Mouse (Mus musculus): Measurements from ENCODE around the gene Gm9112. TPM values are rescaled to one million over a fixed set of nuclear protein-coding genes. Genes with fewer than 3 reads are reported as not detected.

Gm9112 gene
- total and polyA plus RNA-seq, 2 experiments from 2014 or later: not detected

GRCm38 (mm10) chrX:102660712-102661111 lies 46.7 kb downstream of the Gm9112 start:
- DNase-seq (ENCODE audit: low spot score) (peak; percentile 4), ATAC-seq (no peak)
- H3K4me2 ChIP-seq (ENCODE audit: low read depth, low read length): no peak overlapping the region
- H3K4me3 ChIP-seq (ENCODE audit: low read length): no peak overlapping the region
- H3K9ac ChIP-seq (replicated peaks; ENCODE audit: low read length): no peak overlapping the region
- no peaks in the 10 kb centered on the region for H3K9me3 ChIP-seq (ENCODE audit: low read length)
- peak; percentile 35 for TF ChIP-seq CTCF (IDR thresholded peaks at IDR 0.05; ENCODE audit: low read depth)
- H3K36me3 ChIP-seq (ENCODE audit: insufficient read depth, low read length): no peaks in the 10 kb centered on the region
- no peaks in the 10 kb centered on the region for H3K27me3 ChIP-seq (ENCODE audit: insufficient read depth, low read length)
- 25% methylated on average over 3 of the region's 3 CpGs for WGBS
- no peaks in the 10 kb centered on the region for H3K4me1 ChIP-seq (ENCODE audit: insufficient read depth, low read length)
- no peak overlapping the region for H3K27ac ChIP-seq

Other genes with a start within 250 kb of the Gm9112 start
- 14.7 and 17.9 TPM in 2 replicates for gene Hdac8, start 202.3 kb downstream of the Gm9112 start, total RNA-seq (2014; rRNA removed)
- gene Hdac8, start 202.3 kb downstream of the Gm9112 start, polyA plus RNA-seq (2015; fragmentation: Nextera tagmentation; extraction: Ambion mirVana): 13.0 and 14.8 TPM in 2 replicates
- gene Phka1, start 63.4 kb downstream of the Gm9112 start, total RNA-seq (2014; rRNA removed): 13.8 and 14.2 TPM in 2 replicates
- 6.6 and 7.5 TPM in 2 replicates for gene Phka1, start 63.4 kb downstream of the Gm9112 start, polyA plus RNA-seq (2015; fragmentation: Nextera tagmentation; extraction: Ambion mirVana)
- not detected in 2 replicates for gene Gm3880, start 20.7 kb downstream of the Gm9112 start, total RNA-seq (2014; rRNA removed)
- not detected in 2 replicates for gene Gm3880, start 20.7 kb downstream of the Gm9112 start, polyA plus RNA-seq (2015; fragmentation: Nextera tagmentation; extraction: Ambion mirVana)
- not detected in 2 replicates for gene Dmrtc1b, start 230 bp upstream of the Gm9112 start, total RNA-seq (2014; rRNA removed)
- gene Dmrtc1b, start 230 bp upstream of the Gm9112 start, polyA plus RNA-seq (2015; fragmentation: Nextera tagmentation; extraction: Ambion mirVana): not detected in 2 replicates
- gene Dmrtc1c1, start 95.3 kb upstream of the Gm9112 start, total RNA-seq (2014; rRNA removed): not detected in 2 replicates
- not detected in 2 replicates for gene Dmrtc1c1, start 95.3 kb upstream of the Gm9112 start, polyA plus RNA-seq (2015; fragmentation: Nextera tagmentation; extraction: Ambion mirVana)
- not detected in 2 replicates for gene Dmrtc1c2, start 147.0 kb upstream of the Gm9112 start, total RNA-seq (2014; rRNA removed)
- gene Dmrtc1c2, start 147.0 kb upstream of the Gm9112 start, polyA plus RNA-seq (2015; fragmentation: Nextera tagmentation; extraction: Ambion mirVana): not detected in 2 replicates
- not detected in 2 replicates for gene 1700031F05Rik, start 160.3 kb upstream of the Gm9112 start, total RNA-seq (2014; rRNA removed)
- gene 1700031F05Rik, start 160.3 kb upstream of the Gm9112 start, polyA plus RNA-seq (2015; fragmentation: Nextera tagmentation; extraction: Ambion mirVana): not detected in 2 replicates
- 0.16 and 0.36 TPM in 2 replicates for gene Dmrtc1a, start 201.1 kb upstream of the Gm9112 start, total RNA-seq (2014; rRNA removed)
- 3.7 and 4.0 TPM in 2 replicates for gene Dmrtc1a, start 201.1 kb upstream of the Gm9112 start, polyA plus RNA-seq (2015; fragmentation: Nextera tagmentation; extraction: Ambion mirVana)
- gene 1700011M02Rik, start 201.3 kb upstream of the Gm9112 start, total RNA-seq (2014; rRNA removed): not detected in 2 replicates
- not detected in 2 replicates for gene 1700011M02Rik, start 201.3 kb upstream of the Gm9112 start, polyA plus RNA-seq (2015; fragmentation: Nextera tagmentation; extraction: Ambion mirVana)
- not detected in 2 replicates for gene 1700018G05Rik, start 220.7 kb upstream of the Gm9112 start, total RNA-seq (2014; rRNA removed)
- gene 1700018G05Rik, start 220.7 kb upstream of the Gm9112 start, polyA plus RNA-seq (2015; fragmentation: Nextera tagmentation; extraction: Ambion mirVana): not detected in 2 replicates

Measured in hindbrain, postnatal 0 days (tissue).